Mouse (Mus musculus) MN1 (cell line): Measurements from ENCODE around the gene Rab1b.
"Not testable (repeated sequence)": the region's sequence is repeated elsewhere in the genome, so short reads cannot be mapped to it uniquely, and the experiment has no call there.

Source experiments
- DNase-seq: peaks from one replicate; pipeline ENCODE4 v3.0.0-alpha.2; 2016; ENCODE audit warnings: low spot score

The Rab1b gene

DNA sequence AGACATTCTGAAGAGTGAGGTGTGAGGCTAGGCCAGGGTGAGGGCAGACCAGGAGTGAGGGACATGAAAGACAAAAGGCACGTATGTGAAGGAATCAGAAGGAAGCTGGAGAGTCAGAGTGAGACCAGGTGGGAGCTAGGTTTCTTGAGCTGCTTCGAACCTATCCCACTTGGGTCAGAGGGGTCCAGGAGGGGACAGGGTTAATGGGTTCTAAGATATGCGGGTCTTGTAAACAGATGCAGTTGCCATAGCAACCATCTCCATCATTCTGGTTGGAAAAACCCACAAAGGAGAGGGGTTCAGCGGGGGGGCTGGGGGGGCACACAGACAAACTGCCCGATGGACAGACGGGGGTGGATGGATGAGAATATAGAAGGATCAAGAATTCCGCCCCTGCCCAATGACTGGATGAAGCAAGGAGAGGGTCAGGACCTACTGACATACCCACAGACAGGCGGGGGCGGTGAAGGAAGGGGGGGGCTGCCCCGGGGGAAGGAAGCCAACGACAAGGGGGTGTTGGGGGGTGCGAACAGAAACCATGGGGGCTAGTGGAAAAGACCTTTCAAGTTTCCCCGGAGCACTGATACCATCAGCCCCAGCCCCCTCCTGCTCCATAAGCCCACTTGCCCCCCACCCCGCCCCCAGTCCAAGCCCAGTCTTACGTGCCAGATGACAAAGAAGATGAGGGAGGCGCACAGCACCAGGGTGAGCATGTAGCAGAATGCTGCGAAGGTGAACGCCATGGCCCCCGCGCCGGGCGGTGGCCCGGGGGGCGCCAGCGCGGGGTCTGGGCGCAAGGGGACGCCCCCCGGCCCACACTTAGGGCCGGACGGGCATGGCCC is 9.1 kb downstream of the Rab1b start:
- DNase-seq, result no peak

DNA sequence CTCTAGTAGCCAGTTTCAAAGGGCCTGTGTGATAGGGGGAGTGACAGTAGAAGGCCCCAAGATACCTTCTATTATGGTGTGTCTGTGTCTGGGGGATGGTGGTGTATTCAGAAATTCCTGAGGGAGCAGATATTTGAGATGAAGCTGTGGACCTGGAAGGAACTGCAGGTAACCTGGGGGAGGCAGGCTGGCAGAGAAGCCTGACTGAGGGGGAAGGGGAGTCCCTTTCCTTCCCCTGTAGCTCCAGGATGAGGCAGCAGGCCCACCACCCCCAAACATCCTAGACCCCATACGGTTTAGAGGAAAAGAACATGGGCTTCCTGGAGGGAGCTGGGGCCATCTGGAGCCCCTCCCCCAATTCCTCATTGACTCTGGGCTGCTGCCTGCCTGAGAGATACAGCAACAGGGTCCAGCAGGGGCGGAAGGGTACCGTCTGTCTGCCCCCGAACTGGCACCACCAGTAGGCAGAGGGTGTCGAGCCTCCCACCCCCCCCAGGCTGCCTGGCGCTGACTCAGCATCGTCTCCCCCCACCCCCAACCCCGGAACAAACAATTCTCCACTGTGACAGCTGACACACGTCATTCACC is 10.9 kb downstream of the Rab1b start:
- no peak for DNase-seq

DNA sequence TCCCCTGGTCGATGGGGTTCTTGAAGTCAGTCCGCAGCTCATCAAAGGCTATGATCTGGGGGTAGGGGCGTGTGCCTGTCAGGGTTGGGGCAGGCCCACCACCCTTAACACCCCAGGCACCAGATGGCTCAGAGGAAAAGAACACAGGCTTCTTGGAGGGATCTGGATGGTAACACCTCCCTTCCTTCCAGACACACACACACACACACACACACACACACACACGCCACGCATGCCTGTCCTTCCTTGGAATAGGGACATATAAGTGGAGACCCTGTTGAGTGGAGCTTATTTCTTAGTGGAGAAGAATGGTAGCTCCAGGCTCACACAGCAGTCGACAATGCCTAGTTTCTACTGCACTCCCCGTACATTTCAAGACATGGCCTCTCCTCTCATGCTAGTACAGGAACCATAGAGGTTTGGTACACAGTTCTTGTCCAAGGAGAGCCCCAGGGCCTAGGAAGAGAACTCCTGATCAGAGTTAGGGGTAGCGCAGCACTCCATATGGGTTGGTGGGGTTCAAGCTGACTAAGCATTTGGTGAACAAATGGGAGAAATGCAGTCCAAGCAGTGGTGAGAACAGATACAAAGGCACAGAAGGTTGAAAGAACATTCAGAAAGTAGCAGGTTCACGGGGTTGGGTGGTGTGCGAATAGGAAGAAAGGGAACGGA is 12.0 kb downstream of the Rab1b start:
- DNase-seq, result peak; percentile 34

DNA sequence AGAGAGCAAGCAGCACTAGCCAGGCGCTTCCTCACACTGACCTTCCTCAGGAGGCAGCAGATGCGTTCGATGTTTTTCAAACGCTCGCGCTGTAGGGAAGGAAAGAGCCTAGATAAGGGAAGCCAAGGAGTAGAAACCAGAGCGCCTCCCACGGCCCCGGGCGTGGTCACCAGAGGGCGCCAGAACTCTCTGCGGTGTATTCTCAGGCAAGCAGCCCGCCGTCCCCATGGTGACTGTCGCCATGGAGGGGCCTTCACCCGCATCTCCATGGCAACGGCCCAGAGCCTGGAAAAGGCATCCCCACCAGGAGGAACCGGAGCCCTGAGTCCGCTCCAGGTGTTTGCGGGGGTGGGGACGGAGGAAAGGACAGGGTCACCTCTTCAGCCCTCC is 12.6 kb downstream of the Rab1b start:
- DNase-seq, result peak; percentile 97

DNA sequence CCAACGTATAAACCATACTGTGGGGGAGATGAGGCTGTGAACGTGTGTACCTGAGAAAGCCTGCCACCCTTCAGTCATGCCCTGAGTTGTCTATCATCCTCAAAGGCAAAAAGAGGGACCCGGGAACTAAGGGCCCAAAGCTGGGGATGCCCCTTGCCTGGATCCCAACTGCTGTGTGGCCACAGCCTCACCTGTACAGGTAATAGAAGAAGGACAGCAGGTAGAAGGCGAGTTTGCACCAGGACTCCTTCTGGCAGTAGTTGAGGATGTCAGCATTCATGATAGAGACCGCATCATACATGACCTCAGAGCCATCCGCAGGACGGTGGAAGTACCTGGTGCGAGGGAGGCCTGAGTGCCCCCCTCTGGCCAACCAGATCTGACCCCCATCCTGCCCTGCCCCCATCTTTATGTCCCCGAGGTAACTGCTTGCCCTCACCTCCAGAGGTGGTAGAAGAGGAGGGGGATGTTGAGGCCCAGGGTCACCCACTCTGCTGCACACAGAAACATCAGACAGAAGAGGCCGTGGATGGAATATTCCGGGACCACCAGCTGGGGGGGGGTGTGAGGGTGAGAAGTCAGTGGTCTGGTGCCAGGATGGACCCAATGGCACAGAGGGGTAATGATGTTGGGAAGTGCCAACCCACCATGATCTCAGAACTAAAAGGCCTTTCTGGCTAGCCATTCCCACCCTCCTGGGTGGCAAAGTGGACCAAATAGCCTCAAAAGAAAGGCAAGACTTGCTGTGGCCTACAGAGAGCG is 13.2 kb downstream of the Rab1b start:
- DNase-seq, result no peak

DNA sequence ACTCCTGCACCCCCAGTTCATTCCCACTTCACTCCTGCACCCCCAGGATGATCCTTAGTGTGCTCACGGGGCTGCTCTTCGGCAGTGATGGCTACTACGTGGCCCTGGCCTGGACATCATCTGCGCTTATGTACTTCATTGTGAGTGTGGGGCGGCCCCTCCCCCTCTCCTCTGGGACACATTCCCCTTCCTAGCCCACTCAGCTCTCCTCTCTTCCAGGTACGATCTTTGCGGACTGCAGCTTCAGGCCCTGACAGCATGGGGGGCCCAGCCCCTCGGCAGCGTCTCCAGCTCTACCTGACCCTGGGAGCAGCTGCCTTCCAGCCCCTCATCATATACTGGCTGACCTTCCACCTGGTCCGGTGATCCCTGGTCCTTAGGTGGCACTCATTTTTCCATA is 14.8 kb downstream of the Rab1b start:
- no peak for DNase-seq

DNA sequence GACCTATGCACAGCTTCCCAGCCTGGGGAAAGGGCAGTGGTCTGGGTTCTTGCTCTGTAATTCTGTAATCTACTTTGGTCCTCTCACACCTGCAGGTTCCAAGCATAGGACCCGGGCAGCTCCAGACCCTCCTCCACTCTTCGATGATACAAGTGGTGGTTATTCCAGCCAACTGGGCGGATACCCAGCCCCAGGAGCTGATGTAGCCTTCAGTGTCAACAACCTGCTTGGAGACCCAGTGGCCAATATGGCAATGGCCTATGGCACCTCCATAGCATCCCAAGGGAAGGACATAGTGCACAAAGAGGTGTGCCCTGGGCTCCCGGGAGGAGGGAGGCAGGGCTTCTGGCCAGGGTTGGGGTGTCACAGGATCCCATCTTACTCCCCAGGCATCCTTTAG is 17.5 kb downstream of the Rab1b start:
- DNase-seq, result no peak

DNA sequence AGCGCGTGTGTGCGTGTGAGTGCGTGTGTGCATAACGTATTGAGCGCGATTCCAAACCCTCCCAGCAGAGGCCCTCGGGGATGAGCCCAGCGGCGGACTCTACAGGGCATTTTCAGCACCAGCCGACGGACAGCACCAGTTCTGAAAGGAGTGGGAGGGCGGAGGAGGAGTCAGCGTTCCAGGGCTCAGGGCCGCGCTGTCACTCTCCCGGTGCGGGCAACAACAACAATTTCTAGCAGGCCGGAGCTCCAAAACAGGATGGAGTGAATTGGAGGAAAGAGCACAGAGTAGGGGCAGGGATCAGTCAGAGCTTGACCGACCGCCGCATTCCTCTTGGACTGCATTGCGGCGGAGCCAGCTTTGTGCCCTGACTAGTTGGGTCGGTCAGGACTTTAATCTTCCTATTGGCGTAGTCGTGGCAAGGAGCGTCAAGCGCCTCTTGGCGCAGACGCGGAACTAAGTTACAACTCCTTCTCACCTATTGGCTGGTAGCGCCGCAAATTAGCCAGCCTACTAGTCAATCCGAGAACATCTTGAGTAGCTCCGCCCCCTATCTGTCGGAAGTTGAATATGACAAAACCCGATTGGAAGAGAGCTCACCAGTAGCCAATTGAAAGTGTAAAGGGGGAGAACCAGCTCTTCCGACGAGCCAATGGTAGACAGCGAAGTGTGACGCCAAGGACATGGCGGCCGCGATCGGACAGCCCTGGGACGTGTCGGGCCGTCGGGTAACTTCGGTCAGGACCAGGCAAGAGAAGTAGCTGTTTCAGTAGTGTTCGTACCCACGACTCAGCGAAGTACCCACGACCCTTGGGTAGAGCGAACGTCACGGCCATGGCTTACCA is 18.8 kb downstream of the Rab1b start, which contains the start of gene Yif1a:
Yif1a (plus strand) TSS at position 655 of the 845 bp plus-strand sequence.
- peak; percentile 99 for DNase-seq

DNA sequence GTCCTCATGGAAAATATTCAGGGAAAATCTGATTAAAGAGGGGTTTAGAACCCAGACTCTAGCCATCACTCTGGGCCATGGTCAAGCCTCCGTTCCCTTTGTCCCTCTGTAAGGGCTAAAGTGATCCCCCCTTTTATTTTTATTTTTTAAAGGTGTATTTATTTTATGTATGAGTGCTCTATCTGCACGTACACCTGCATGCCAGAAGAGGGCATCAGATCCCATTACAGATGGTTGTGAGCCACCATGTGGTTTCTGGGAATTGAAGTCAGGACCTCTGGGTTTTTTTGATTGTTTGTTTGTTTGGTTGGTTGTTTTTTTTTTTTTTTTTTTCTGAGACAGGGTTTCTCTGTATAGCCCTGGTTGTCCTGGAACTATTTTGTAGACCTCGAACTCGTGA is 20.3 kb downstream of the Rab1b start:
- DNase-seq, result not testable (repeated sequence)

DNA sequence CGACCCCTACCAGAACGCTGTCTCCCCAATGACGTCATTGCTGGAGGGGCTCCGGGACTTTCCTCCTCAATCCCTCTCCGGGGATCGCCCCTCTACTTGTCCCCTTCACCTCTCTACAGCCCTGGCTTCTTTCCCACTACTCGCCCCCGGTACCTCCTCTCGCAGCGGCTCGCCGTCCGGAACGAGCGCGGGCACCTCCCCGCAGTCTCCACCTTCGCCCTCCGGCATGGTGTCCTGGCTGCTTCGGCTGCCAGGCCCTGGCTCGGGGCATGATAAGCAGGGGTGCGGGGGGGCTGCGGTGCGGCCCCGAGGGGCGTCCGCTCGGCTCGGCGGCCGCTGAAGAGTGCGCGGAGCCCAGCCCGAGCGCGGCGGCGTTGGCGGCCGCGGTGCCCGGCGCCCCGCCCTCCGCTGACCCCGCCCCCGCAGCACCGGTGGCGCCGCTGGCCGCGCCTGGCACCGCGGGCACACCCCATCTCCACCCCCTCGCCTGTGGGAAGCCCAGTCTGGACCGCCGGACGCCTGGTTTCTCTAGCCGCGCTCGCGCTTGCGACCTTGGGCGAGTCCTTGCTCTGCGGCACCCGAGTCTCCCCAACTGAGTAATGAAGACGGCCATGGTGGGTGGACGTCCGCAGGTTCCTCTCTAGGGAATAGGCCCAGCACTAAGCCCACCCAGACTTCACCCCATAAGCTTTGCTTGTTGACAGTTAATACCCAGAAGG is 21.6 kb downstream of the Rab1b start, which contains the start of gene Tmem151a:
Tmem151a (minus strand) TSS at position 387 of the 719 bp plus-strand sequence.
- peak; percentile 85 for DNase-seq

DNA sequence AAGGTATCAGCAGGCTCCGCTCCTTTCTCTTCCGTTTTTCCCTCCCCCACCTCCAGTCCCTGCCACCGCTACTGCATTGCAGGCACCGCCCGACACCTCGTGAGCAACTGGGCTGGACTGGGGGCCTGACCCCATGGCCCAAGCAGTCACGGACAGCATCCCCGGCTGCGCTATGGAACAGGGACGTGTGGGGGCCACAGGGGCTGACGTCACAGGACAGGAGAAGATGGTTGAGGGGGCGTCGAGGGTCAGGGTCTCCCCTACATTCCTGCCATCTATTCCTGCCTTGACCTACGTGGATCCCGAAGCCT is 22.1 kb downstream of the Rab1b start:
- DNase-seq, result peak; percentile 62

DNA sequence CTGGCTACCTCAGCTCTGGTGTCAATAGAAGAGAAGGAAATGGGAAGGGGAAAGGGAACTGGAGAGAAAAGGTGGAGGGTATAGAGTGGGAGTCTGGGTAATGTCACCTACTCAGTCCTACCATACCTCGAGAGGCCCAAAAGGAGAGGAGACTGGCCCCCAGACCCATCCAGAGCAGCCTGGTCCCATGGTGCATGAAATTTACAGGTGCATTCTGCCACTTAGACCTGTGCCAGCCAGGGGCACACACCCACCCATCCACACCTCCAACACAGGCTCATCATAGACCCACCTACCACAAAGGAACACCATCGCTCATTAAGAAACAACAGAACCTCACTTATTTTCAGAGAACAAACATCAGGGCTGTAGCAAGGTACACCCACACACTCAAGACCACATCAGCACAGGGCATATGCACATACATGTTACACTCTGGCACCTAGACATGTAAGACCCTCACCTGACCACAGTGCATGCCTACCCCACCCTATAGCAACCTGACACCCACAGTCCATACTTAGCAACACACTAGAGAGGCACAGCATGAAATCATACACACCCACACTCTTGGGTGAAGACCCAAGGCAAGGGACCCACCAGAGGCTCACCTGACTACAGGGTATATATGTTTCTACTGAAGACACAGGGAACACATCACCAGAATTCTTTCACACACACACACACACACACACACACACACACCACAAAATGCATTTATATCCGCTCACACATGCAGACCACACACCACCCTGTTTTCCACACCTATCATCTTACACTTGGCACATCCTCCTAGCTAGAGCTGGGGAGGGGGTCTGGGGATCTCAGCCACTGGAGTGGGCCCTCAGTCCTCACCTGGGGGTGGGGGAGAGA is 22.7 kb downstream of the Rab1b start:
- no peak for DNase-seq

DNA sequence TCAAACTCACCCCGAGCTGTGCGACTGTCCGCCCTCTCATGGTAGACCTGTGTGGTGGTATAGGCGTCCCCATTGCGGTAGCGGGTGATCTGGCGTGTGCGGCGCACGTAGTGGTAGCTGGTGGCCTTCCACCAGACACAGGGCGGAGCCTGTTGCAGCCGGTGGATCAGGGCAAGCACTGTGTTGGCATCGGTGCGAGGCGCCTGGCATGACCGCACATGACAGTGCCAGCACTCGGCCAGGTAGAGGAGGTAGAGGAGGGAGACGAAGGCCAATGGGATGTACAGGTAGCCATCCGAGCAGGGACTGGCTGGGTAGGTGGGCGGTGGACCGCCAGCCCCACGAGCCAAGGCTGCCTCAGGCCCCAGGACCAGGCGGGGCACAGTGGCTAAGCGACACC is 24.3 kb downstream of the Rab1b start:
- no peak for DNase-seq

DNA sequence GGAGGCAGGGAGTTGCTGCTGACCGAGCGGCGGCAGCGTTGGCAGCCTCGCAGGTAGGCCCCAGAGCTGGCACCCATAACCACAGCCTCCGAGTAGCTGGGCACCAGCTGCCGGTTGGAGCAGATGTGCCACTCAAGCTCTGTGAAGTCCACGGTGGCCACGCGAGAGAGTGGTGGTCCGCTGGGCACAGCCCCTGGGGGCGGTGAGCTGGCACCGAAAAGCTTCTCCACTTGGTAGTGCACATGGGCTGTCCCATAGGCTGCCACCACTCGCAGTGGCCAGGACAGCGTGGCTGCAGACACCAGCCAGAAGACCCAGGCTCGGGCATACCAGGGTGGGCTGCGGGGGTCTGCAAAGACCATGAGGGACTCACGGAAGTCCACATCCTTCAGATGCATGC is 24.9 kb downstream of the Rab1b start:
- DNase-seq, result no peak

DNA sequence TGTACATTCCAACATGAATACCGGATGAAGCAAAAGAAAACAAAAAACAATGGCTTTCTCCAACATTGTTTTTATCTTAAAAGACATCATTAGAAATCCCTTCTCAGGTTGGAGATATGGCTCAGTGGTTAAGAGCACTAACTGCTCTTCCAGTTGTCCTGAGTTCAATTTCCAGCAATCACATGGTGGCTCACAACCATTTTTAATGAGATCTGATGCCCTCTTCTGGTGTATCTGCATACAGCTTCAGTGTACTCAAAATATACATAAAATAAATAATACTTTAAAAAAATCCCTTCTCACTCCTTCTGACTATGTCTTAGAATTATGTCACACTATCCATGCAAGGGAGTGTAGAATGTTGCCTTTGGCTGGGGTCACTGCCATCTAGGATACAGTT is 27.6 kb downstream of the Rab1b start:
- no peak for DNase-seq

DNA sequence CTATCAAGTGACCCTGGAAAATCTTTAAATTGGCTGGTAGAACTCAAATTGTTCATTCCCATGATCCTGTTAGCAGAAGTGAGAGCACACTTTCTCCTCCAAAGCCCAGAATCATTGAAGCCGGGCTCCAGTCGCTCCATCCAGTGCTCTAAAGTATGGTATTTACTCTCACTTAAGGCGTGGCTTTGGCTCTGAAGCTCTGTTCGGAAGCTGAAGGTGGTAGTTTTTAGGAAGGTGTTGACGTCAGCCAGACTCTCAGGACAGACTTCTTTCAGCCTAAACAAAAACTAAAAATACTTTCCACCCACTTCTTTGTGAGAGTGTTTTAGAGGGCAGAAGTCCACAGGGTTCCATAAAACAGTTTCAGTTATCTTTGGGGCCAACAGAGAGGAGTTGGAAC is 33.4 kb downstream of the Rab1b start:
- DNase-seq, result no peak

DNA sequence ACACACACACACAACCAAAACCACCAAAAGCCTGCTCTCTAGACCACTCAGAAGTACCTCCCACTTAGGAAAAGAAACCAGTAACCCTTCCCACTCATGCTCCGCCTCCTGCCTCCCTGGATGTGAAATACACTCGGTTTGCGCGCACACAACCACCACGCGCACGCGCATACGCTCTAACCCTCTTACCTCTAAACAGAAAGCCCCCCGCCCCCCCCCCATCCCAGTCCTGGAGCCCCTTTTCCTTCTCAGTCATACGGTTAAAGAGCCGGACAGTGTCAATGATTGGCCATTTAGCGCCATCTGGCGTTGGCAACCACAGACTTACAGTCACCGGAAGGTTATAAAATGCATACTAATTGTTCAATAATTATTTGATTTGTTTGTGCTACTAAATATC is 33.8 kb downstream of the Rab1b start:
- DNase-seq, result peak; percentile 77

DNA sequence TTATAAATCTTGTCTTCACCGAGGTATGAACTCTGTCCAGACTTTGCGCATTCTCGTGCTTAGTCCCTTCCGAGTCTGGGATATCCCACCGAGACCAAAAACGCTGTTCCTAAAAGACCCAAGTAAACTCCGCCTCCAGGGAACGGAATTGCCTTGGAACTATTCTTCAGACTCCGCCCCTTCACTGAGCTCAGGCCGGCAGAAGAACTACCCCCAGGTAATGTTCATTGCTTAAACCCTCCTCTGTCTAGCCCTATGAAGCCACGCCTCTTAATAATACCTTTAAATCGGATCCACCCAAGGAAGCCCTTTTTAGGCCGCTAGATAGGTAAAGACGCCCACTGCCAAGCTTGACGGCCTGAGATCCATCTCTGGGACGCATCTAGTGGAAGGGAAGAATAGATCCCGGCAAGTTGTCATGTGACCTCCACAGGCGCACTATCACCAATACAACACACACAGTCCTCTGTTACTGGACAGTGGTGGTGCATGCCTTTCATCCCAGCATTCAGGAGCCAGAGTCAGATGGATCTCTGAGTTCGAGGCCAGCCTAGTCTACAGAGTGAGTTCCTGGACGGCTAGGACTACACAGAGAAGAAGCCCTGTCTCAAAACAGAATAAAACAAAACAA is 34.4 kb downstream of the Rab1b start:
- peak; percentile 81 for DNase-seq
